Mouse (Mus musculus): ENCODE data around the gene Agpat1. TPM values are rescaled to one million over a fixed set of nuclear protein-coding genes. Genes with fewer than 3 reads are reported as not detected.
A peak's percentile ranks its signal among the peaks of the same experiment; 100 is the strongest.

The Agpat1 gene
- 10 to 100 TPM; 53.6 to 56.9 TPM for total RNA-seq (2021)
- long read RNA-seq, experiment 1, partial matches to known transcripts = 14 of 14 reads
- long read RNA-seq, experiment 1, other reads (novel, unspliced or antisense) = 0 of 14 reads
- long read RNA-seq, experiment 2, partial matches to known transcripts = 0 of 8 reads
- long read RNA-seq, experiment 2, other reads (novel, unspliced or antisense) = 6 of 8 reads

DNA sequence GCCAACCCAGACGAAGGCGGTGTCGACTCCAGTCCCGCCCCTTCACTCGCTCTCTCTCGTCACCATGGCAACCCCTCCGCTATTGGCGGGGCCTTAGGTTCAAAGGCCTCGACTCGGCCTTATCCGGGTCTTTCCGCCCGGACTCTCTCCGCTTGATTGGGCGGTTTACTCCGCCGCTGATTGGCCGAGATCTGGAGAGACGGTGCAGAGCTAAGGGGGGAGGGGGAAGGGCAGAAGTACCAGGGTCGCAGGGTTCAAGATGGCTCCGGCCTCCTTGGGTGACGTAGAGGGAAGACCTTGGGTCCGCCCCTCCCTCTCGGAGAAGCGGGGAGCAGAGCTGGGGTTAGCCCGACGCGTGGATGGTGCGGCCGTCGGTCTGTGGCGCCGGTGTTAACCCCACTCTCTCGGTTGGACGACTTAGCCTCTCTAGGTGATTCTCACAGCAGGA is at the start of gene Agpat1:
Gene Agpat1 (plus strand): TSS at position 202 of the 448 bp plus-strand sequence.
- DNase-seq = peak; percentile 99

DNA sequence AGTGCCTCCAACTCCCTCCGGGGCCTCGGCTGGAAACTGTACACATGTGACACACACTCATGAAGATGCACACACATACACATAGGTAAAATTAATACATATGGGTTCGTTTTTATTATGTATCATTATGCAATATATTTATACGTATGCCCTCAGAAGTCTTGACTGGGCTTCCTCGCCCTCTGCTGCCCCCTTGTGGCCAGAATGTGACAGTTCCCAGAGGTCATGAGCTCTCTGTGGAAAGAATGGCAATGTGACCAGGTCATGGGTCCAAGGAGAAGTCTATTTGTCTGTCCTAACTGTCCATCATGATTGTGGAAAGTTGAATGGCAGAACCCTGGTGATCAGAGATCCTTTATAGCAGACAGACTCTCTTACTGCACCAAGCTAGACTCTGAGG is 48.6 kb upstream of the Agpat1 start:
- peak; percentile 46 for DNase-seq

DNA sequence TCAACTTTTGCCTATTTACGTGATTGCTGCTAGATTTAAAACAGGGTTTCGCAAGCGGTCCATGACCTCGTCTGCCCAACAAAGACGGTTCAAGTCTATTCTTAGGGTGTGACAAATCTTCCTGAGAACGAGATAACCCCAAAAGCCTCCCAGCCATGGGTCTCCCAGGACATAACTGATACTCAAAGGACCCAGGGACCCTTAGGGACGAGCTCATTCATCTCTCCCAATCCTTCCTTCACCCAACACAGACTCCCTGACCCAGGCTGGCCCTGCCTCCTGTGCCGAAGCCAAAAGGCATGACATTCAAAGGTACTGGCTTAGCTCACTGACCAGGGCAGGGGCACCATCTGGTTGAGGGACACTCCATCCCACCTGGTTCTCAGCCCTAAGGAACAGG is 47.7 kb upstream of the Agpat1 start:
- DNase-seq = no peak

DNA sequence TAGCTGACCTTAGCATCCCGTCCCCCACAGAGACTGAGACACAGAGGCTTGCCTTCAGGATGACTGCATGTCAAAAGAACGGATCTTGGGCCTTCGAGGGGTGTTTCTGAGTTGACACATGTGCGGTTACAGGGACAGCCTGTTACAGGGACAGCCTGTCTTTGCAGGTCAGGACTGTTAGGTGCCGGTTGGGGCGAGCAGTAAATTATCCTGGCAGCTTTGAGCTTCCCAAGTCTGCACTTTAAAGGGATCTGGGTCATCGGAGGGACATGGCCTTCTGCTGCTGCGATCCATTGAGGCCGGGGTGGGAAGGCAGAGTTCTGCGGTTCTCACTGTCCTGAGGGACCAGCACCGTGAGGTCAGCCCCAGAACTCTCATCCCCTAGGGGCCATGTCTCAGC is 46.7 kb upstream of the Agpat1 start:
- DNase-seq = no peak

DNA sequence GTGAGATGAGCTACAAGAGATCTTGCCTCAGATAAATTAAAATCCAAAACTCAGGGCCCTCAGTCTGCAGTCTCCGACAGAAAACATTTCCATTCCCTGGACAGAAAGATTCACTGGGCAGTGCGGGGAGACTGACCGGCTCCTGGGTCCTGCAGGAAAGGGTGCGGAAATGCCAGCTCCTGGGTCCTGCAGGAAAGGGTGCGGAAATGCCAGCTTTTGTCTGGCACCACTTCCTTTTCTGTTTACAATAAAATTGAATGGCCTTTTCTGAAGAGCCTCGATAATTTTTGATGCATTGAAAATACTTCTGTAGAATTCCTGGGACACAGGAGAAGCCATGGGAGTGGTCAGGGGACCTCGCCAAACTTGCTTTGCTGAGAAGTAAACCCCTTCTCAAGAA is 44.9 kb upstream of the Agpat1 start:
- DNase-seq = no peak

DNA sequence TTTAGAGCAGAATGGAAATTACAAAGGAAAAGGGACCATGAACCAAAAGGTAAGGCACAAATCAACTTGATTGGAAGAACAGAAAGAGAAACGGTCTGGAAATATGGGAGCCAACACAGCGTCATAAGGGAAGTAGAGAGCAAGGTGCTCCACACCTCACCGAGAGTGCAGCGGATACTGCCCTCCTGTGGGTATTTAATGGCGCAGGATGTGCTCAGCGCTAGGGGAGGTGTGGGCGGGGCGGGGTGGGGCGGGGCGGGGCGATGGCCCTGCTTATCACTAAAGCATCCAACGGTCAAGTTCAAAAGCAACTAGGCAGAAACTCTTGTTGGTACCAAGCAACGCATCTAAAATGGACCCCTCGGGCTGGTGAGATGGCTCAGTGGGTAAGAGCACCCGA is 44.2 kb upstream of the Agpat1 start:
- DNase-seq = no peak

DNA sequence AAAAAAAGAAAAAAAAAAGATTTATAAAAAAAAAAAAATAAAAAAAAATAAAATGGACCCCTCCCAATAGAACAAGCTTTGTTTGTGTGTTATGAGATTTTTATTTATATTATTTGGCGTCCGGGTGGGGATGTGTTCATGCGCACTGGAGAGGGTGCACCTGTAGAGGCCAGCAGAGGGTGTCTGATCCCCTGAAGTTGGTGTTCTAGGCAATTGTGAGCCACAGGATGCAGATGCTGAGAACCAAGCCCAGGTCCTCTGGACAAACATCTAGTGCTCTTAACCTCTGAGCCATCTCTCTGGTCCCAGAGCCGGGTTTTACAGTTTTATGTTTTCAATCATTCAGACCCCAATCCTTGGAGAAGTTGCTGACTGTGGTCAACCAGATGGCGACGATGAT is 43.6 kb upstream of the Agpat1 start:
- DNase-seq = no peak

DNA sequence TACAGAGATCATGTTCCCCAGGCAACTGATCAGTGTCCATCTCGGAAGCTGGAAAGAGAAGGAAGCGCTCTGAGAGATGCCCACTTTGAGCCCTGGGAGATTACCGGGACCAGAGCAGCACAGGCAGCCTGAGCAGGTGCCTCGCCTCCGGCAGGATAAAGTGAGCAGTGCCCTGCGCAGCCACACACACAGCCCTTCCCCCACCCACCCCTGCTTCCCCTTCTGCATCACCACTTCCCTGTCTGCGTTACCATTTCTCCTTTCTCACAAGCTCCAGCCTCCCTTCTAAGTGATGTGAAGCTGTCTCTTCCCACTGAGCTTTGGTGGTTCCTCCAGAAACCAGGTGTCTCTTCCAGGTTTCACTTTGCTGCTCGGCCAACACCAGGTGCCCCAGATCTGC is 42.9 kb upstream of the Agpat1 start:
- no peak for DNase-seq

DNA sequence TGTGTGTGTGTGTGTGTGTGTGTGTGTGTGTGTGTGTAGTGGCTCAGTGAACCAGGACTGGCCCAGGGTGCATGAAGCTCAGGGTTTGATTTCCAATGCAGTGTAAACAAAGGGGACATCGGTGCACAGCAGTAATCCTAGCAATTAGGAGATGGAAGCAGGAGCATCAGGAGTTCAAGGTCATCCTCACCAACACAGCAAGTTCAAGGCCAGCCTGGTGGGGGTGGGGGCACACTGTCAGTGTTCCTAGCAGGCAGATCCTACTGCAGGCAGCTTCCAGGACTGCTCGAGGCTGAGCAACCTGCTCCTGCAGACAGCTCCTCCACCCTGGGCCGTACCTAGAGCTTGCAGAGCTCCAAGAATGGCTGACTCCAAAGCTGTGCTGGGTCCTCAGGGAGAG is 41.5 kb upstream of the Agpat1 start:
- no peak for DNase-seq

DNA sequence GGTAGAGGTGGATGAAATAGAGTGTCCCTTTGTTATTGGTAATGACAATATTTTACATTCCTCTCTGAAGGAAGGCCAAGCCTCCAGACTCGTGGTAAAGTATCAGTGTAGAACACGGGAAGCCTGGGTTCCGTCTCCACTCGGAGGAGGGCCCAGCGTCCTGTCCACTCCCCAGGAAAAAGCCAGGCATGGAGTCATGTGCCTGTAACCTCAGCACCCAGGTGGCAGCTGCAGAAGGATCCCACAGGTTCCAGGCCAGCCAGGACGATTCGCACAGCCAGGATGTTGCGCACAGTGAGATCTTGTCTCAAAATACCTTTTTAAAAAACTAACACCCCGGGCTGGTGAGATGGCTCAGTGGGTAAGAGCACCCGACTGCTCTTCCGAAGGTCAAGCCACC is 40.7 kb upstream of the Agpat1 start:
- no peak for DNase-seq

DNA sequence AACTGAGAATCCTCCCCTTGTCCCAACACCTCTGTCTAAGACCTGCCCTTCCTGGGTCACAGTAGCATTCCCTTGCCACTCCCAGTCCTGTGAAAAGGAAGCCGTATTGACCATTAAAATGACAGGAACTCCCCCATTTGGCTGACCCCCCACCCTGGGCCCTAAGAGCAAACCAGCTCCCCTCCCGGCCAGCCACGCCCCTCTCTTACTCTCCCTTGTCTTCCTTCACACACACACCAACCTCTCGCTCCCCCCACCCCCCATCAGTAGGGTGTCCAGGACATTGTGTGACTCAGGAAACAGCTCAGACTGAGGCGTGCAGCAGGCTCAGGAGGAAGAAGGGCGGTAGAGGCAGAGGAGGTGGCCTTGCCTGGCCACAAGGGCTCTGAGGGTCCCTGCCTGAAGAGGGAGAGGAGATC is 40.0 kb upstream of the Agpat1 start, which contains the start of gene Notch4:
Gene Notch4 (plus strand): TSS at position 266 of the 419 bp plus-strand sequence.
- peak; percentile 68 for DNase-seq

DNA sequence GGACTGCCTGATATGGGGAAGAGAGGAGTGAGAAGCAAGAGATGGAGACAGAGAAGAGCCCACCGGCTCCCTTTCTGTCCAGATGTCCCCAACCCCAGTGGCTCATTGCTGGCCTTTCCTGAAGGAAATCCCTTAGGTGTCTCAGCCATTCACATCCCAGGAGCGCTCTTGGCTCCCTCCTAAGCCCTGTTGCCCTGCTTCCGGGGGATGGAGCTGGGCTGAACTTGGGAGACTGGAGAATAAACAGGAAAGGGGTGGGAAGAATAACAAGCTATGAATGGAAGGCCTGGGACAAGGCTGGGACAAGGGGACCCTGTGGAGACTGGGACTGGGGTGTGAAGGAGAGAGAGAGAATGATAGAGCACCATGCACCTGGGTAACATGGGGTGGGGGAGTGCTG is 39.3 kb upstream of the Agpat1 start:
- DNase-seq = peak; percentile 49

DNA sequence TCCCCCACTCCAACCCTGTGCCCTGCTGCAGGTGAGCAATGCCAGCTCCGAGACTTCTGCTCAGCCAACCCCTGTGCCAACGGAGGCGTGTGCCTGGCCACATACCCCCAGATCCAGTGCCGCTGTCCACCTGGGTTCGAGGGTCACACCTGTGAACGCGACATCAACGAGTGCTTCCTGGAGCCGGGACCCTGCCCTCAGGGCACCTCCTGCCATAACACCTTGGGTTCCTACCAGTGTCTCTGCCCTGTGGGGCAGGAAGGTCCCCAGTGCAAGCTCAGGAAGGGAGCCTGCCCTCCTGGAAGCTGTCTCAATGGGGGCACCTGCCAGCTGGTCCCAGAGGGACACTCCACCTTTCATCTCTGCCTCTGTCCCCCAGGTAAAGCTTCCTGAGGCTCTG is 36.8 kb upstream of the Agpat1 start:
- DNase-seq = no peak

DNA sequence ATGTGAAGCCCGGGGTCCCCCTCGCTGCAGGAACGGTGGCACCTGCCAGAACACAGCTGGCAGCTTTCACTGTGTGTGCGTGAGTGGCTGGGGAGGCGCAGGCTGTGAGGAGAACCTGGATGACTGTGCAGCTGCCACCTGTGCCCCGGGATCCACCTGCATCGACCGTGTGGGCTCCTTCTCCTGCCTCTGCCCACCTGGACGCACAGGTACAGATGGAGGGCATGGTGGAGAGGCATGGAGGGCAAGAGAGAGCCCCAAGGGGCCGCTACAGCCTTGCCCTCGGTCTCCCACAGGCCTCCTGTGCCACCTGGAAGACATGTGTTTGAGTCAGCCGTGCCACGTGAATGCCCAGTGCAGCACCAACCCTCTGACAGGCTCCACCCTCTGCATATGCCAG is 35.6 kb upstream of the Agpat1 start:
- DNase-seq = no peak

DNA sequence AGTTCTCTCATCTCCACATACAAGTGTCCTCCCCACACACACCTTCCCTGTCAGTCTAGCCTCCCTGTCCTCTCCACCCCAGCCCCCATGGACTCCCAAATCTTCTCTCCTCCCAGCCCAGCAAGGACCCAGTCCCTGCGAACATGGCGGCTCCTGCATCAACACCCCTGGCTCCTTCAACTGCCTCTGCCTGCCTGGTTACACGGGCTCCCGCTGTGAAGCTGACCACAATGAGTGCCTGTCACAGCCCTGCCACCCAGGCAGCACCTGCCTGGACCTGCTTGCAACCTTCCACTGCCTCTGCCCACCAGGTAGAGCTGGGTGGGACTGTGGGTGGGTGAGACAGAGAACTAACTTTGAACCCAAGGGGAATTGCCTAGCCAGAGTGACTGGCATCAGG is 34.1 kb upstream of the Agpat1 start:
- no peak for DNase-seq

DNA sequence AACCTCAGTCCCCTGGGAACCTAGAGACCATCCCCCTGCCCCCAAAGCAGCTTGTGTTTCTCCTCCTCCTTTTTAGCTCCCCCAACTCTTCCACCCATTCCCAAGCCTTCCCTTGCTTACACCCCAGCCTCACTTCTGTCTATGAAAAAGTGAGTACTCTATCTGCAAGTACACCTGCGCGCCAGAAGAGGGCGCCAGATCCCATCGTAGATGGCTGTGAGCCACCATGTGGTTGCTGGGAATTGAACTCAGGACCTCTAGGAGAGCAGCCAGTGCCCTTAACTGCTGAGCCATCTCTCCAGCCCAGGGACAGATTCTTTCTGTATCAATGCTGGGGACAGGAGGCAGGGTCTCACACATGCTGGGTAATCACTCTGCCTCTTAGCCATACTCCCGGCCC is 32.2 kb upstream of the Agpat1 start:
- DNase-seq = no peak

DNA sequence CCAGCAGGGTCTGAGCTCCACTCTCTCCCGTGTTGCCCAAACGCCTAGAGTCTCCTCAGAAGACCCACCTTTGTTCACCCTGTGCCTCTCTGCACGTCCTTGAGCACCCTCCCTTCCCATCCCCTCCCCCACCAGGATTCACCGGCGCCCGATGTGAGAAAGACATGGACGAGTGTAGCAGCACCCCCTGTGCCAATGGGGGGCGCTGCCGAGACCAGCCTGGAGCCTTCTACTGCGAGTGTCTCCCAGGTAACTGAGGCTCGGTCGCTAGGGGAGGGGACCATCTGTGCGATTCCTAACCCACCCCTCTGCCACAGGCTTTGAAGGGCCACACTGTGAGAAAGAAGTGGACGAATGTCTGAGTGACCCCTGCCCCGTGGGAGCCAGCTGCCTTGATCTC is 31.7 kb upstream of the Agpat1 start:
- no peak for DNase-seq

DNA sequence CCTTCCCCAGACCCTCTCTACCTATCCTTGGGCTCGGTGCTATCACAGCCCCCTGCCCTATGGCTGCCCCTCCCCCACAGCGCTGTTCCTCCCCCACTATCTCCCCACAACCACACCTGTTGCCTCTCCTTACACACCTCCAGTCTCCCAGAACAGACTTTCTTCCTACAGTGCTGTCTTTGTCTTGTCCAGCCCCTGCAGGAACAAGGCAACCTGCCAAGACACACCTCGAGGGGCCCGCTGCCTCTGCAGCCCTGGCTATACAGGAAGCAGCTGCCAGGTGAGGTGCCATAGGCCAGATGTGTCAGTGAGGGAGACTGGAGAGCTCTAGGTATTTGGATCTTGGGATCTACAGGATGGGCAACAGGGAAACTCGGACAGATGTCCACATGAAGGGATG is 27.5 kb upstream of the Agpat1 start:
- DNase-seq = no peak

DNA sequence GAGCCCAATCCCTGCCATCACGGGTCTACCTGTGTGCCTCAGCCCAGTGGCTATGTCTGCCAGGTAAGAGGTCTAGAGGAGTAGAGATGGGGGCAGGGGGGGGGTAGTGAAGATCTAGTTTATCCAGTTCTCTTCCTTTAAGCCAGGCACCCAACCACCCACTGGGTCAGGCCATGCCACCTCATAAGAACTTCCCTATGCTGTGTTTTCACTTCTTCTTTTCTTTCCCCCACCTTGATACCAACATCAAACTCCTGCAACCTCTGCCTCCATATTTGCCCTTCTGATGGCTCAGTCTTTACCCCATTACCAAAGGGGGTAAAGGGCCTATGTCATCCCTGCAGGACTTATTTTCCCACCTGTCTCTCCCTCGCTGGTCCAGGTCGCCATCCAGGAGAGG is 26.0 kb upstream of the Agpat1 start:
- no peak for DNase-seq

DNA sequence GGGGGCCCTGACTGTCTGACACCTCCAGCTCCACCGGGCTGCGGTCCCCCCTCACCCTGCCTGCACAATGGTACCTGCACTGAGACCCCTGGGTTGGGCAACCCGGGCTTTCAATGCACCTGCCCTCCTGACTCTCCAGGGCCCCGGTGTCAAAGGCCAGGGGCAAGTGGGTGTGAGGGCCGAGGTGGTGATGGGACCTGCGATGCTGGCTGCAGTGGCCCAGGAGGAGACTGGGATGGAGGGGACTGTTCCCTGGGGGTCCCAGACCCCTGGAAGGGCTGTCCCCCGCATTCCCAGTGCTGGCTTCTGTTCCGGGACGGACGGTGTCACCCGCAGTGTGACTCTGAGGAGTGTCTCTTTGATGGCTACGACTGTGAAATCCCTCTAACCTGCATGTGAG is 21.5 kb upstream of the Agpat1 start:
- DNase-seq = no peak

DNA sequence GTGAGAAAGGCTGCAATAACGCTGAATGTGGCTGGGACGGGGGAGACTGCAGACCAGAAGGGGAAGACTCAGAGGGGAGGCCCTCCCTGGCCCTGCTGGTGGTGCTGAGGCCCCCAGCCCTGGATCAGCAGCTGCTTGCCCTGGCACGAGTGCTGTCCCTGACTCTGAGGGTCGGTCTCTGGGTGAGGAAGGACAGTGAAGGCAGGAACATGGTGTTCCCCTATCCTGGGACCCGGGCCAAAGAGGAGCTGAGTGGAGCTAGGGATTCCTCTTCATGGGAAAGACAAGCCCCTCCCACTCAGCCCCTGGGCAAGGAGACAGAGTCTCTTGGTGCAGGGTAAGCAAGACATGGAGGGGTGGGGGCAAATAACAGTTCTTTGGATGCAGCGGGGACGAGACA is 20.7 kb upstream of the Agpat1 start:
- DNase-seq = no peak

DNA sequence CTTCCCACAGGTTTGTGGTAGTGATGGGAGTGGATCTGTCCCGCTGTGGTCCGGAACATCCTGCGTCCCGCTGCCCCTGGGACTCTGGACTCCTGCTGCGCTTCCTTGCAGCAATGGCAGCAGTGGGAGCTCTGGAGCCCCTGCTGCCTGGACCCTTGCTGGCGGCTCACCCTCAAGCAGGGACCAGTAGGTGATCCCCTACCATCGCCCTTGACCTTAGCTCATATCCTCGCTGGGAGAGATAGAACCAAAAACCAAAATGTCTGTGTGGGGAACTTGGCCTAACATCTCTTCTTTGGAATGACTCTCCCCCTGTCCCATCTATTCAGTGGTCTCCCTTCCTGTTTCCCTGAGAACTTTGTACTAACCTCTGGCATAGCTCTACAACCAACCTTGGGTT is 20.2 kb upstream of the Agpat1 start:
- no peak for DNase-seq

DNA sequence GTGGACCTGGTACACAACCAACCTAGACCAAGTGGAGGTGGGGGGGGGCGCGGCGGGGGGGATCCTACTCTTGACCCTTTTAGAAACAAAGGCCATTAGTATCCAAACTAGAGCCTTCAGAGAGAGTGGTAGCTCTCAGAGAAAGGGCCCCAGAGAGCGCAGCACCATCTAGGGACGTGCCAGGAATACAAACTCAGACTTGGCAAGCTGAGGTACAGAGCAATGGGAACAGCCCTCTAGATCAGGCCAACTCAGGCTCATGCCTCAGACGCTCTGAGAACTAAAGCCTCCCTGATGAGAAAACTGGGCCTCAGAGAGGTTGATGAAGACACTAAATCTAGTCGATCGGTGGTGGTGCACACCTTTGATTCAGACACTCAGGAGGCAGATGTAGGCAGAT is 18.9 kb upstream of the Agpat1 start:
- no peak for DNase-seq

DNA sequence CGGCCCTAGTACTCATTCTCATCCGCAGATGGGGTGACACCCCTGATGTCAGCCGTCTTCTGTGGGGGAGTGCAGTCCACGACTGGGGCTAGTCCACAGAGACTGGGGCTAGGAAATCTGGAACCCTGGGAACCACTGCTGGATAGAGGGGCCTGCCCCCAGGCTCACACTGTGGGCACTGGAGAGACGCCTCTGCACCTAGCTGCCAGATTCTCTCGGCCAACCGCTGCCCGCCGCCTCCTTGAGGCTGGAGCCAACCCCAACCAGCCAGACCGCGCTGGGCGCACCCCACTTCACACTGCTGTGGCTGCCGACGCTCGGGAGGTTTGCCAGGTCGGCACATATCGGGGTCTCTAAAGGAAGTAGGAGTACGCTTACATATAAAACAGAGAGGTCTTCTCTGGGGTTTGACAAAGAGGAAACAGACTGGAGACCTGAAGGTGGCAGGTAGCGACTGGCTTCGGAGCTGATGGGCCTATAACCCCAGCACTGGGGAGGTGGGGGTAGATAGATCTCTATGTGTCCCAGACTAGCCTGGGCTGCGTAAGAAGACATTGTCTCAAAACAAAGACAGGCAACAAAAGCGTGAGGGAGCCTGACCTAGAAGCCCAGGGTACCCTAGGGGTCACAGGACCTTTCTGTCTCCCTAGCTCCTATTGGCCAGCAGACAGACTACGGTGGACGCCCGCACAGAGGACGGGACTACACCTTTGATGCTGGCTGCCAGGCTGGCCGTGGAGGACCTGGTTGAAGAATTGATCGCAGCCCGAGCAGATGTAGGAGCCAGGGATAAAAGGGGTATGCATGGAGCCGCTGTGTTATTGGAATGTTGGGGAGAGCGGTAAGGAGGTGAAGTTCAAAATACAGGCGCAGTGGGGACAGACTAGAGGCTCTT is 17.9 kb upstream of the Agpat1 start:
- no peak for DNase-seq
